Mouse (Mus musculus) adrenal gland (tissue): ENCODE results near the gene Ak3.
"Not testable (repeated sequence)": the region's sequence is repeated elsewhere in the genome, so short reads cannot be mapped to it uniquely, and the experiment has no call there.

ENCODE experiments used
- intact Hi-C: fragments of 180-260 bp; cut with DNase I; formaldehyde crosslinking; loops from one replicate; pipeline ENCODE4 v1.15.1; 2025

Ak3 gene

DNA sequence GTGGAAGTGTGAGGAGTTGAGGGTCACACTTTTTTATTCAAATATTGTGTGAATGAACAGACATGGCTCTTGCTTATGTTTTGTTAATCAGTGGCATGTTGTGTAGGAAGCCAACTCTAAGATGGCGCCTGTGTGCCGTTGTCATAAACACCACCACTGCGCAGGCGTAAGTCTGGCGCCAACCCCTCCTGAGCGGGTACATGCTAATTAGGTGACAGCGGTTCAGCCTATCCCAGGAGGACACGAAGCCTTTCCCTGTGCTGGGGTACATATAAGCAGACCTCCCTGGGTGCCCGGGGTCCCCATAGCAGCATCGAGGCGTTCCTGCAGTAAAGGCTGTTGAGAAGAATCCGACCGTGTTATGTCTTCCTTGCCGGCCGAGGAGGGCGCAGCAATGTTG lies 47.4 kb downstream of the Ak3 start:
- intact Hi-C loops: not testable (repeated sequence)

- intact Hi-C loops: no loop called here
Measured at GRCm38 (mm10) chr19:28997976-28998630, 49.7 kb downstream of the Ak3 start.

- intact Hi-C loops: no loop called here
Measured at GRCm38 (mm10) chr19:28995366-28995765, 52.4 kb downstream of the Ak3 start.

DNA sequence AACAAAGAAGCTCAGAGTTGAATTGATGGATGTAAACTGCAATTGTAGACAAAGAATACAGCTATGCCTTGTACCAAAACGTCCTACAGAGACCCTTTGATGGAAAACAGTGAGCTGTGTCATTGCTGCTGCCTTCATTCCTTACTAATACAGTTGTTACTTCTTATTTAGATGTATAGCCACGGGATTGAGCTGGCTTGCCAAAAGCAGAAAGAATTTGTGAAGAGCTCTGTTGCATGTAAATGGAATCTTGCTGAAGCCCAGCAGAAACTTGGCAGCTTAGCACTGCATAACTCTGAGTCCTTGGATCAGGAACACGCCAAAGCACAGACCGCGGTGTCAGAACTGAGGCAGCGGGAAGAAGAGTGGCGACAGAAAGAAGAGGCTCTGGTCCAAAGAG lies 52.9 kb downstream of the Ak3 start:
- intact Hi-C loops: no loop called here

DNA sequence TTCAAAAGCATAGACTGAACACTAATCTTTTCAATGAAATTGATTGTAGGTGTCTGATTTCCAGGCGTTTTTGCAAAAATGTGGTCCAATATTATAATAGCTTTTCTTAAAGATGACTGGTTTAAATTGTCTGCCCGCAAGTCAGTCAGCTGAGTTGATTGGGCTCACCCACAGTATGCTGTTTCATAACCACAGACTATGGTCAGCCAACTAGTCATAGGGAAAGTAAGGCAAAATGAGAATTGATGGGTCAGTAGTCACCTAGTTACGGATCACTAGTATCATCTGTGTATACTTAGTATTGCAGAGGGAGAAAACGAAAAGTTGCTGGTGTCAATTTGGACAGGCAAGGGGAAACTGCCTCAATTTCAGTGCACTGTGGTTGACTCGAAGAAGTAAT lies 56.4 kb downstream of the Ak3 start:
- intact Hi-C loops: no loop called here

DNA sequence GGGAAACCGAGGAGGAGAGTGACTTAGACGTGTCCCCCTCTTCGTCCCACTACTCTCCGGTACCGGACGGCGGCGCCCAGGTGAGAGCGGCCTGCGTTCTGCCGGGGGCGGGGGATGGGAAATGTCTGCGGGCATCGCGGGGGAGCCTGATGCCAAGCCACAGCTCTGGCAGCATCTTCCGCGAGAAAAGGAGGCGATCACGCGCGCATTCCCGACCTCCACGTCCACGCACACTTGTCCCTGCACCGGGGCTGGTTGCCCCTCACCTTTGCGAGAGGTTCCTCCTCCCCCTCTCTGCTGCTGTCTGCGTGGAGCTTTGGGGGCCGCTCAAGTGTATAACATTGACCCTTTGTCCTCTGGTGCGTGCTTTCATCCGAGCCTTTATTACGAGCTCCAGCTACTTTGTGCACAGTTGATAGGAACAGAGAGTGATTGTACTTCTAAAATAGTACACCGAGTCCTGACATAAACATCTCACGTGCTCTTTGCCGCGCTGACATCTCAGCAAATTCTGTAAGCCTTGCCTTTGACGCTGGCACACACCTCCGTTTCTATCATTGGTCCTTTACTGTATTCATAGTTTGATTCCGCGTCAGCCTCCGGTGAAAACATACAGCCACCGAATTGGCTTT lies 57.1 kb downstream of the Ak3 start:
- intact Hi-C loops: no loop called here

DNA sequence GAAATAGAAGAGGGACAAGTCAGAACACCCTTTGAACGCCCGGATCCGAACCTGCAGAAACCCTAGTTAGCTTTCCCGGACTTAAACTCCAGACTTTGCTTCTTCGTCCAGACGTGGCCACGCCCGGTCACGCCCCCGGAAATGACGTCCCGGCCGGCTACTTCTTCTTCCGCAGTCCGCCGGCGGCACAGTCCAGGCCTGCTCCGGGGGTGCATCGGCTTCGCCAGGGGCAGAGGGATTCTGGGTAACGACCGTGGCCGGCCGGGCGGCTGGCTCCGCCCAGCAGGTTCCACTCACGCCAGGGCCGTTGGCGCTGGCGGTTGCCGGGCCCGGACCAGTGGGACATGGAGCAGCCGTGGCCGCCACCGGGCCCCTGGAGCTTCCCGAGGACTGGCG lies 57.6 kb downstream of the Ak3 start, which contains the start of gene Cdc37l1:
Gene Cdc37l1, plus strand, starts transcription at position 159 of the 396 bp plus-strand sequence.
- intact Hi-C loops: no loop called here

DNA sequence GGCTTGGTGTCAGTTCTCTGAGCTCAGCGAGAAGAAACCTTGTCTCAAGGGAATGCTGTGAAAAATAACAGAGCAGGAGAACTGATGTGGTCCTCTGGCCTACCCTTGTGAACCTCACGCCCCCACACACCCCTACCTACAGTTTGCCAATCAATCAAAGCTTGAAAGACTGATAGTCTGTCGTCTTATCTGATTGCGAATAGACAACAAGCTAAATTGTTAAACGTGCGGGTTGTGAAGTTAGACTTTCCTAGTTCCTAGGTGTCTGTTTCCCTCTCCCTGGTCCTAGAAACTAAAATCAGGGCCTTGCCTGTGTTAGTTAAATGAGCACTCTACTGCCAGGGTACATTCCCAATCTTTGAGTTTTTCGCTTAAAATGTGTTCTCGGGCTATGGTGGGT lies 58.2 kb downstream of the Ak3 start:
- intact Hi-C loops: loop anchor here (5.0 kb wide), 1 partner anchor 58 kb away; the partner anchor contains the start of gene Ak3

DNA sequence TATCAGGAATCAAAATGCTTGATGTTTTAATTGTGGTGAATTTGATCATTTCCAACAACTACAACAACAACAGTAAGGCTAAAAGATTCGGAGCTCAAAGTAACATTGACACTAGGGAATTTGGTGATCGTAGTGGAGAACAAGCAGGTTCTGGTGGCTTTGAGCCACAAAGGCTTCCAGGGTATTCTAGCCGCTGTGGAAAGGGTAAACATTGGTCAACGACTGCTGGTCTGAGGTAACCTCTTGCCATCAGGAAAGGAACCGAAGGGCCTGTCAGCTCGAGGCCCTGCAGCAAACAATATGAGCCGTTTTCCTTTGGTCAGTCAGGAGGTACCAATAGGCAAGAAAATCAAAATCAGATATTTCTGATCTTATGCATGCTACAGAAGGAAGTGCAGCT lies 65.1 kb downstream of the Ak3 start:
- intact Hi-C loops: loop anchor here (5.0 kb wide), 1 partner anchor 370 kb away; no protein-coding TSS in a partner anchor

- intact Hi-C loops: no loop called here
Measured at GRCm38 (mm10) chr19:28974862-28975611, 72.7 kb downstream of the Ak3 start.
